Mouse (Mus musculus) left cerebral cortex, adult 18-20 months (tissue): ENCODE measurements around the gene Cmas. TPM values are rescaled to one million over a fixed set of nuclear protein-coding genes. Genes with fewer than 3 reads are reported as not detected.
A peak's percentile ranks its signal among the peaks of the same experiment; 100 is the strongest.

ENCODE experiments used
- DNase-seq, 2 experiments: peaks; one replicate each; pipeline ENCODE4 v3.0.0; 2021 to 2022; ENCODE audit warnings: low spot score in 2 of 2, mixed read lengths in 1 of 2
- total RNA-seq, 2 experiments: library from RNA; stranded (reverse); gene quantifications; 2 replicates each; pipeline ENCODE4 v1.2.3; 2021

Cmas gene
- total RNA-seq, 2 experiments from 2014 or later, result 115 to 116 TPM

DNA sequence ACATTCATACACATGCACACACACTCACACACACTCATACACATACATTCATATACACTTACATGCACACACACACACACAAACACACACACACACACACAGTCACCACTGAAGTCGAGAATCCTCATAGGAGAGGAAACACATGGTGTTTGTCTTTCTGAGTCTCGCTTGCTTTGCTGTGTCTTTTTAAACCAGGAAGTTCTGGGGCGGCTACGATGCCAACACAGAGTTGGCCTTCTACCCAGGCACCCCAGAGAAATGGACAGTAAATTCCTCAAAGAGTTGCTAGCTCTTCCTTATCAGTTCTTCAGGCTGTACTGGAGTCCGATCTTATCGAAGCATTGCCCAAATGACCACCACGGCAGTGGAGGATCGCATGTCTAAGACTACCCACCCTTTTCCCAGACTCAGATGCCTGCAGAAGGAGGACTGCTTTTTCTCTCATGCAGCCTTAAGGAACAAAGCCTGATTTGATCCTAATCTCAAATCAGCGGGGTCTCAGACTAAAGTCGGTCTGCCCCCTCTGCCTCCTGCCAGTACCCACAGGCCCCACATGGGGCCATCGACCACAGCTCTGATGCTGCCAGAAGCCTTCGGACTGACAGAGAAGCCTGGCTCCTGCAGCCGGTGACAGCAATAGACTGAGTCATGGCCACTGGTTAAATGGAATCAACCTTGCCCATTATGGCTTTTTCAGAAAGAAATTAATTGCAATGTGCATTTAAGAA is 35.9 kb downstream of the Cmas start:
- no peak for DNase-seq

DNA sequence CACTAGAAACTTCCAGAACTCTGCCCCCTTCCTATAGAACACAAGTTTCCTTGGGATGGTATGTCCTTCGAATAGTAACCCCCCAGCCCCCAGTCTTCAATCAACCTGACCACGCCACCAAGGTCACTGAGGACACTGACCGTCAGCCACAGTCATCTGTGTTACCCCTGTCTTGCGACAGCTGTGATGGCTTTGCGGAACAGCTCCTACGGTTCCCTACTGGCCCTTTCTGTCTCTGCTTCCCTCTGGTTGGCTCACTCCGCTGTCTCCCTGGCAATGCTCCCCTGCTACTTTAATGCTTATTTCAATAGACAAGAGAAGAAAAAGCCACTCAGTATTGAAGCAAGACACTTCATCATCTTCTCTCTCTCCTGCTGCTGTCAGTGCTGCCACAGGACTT is 37.0 kb downstream of the Cmas start:
- DNase-seq, result no peak

DNA sequence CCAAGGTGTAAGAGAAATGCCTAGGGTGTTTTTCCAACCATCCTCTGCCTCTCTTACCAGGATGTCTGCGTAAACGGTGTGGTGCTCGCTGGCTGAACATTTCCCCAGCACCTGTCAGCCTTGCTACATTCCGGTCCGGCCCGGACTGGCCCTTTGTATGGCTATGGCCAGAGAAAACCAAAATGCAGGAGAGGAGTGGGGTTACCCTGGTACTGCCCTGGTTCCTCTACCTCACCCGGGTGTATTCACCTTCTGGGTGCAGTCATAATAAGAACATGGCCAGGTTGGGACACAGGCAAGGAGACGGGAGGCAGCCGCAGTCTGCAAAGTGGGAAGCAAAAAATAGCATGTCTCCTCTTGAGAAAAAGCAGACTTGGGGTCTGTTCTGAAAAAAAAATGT is 38.6 kb downstream of the Cmas start:
- no peak for DNase-seq

- no peak for DNase-seq
Measured at GRCm38 (mm10) chr6:142795655-142796441, 39.4 kb downstream of the Cmas start.

DNA sequence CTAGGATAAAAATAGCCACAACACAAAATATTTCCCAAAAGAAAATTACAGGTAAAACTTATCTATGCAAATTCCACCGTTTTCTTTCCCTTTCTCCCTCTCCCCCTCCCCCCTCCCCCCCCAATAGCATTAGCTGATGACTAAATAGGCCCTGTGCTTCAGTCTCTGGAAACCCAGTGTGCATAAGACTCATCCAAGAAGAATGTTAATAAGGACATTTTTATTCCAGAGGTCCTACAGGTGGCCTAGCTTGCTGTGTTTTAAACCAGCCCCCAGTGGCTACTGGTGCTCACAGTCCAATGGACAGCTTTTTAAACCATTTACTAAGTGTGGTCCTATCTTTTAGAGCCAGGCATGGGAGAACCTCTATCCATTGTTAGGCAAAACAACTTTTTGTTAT is 41.5 kb downstream of the Cmas start:
- no peak for DNase-seq

DNA sequence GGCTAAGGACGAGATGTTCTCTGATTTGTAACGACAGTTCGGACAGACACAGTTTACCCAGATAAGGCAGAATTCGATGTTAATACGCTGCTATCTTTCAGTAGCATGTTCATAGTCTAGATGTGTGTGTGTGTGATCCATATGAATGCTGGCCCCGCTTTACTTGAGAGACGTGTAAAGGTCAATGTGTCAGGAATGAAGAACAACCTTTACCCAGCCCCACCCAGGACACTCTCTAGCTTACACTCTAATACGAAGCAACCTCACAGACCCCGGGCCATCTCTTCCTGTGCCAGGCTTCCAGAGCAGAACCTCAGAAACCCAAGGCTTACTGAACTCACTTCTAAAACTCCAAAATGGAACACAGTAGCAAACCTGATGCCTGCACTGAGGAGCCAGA is 42.4 kb downstream of the Cmas start:
- no peak for DNase-seq

DNA sequence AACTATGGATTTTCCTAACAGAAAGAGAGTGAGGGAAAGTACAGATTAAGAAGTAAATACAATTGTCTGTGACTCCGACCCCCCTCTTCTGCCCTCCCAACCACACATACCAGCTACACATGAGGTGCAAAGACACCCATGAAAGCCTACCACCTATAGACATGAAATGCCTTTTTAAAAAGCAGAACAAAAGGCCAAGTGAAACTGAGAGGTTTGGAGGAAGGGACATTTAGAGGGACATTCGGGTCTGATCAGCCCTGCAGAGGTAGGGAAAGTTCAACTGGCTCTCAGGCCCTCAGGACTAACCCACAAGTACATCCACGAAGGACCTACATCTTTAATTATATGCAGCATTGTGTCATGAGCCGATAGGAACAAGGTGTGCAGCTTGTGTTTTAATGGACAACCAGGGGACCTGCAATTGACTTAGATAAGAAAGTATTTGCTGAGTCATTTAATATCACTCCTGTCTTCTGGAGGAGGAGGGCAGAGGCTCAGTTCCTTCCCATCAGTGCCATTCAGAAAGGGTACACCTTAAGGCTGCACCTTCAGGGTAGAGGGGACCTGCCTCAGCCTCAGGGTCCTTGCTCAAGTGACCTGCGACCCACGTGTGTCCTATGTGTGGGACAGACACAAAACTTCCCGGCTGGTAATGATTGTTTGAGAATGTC is 43.4 kb downstream of the Cmas start:
- DNase-seq, result no peak

GRCm38 (mm10) chr6:142801687-142802086 is 45.2 kb downstream of the Cmas start:
- no peak for DNase-seq

- DNase-seq, result no peak
Measured at GRCm38 (mm10) chr6:142802617-142803525, 46.4 kb downstream of the Cmas start.

DNA sequence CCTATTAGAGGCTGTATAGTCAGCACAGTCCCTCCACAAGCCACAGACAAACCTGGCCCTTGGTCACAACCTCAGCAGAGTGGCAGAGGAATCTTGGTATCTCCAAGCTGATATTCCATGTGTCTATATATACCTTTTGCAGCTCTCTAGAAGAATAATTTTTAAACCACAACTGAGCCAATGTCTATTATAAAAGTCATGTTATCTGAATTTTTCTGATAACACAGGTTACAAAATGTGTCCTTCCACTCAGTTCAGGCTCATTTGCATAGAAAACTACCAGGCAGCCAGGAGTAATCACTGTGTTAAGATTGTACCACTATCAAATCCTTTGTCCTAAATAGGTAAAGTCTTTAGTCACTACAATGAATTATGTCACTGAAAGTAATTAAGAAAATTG is 47.9 kb downstream of the Cmas start, which contains the start of gene Sult6b2:
Sult6b2 (minus strand) TSS at position 101 of the 400 bp plus-strand sequence.
- no peak for DNase-seq

- DNase-seq, result no peak
Measured at GRCm38 (mm10) chr6:142806326-142806725, 49.8 kb downstream of the Cmas start.

DNA sequence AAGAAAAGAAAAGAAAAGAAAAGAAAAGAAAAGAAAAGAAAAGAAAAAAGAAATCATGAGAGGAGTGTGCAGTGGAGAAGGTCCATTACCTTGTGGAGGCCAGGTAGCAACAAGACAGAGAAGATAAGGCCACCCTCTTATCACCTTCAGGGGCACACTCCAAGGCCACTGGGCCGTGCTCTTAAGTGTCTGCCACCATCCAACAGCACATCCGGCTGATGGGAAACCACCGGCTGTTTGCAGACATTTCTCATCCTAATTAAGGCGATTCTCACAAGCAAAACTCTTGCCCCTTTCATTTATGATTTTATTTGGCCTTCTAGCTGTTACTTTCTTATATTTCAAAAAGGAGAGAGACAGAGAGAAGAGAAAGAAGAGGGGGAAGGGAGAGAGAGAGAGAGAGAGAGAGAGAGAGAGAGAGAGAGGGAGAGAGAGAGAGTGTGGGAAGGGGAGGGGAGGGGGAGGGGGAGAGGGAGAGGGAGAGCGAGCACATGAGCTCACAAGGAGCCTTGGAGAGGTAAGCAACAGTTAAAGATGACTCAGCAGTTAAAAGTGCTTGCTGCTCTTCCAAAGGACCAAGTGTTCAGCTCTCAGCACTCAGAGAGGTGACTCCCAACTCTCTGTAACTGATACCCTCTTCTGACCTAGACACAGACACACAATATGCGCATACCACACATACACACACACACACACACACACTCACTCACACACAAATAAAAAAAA is 53.0 kb downstream of the Cmas start:
- no peak for DNase-seq

DNA sequence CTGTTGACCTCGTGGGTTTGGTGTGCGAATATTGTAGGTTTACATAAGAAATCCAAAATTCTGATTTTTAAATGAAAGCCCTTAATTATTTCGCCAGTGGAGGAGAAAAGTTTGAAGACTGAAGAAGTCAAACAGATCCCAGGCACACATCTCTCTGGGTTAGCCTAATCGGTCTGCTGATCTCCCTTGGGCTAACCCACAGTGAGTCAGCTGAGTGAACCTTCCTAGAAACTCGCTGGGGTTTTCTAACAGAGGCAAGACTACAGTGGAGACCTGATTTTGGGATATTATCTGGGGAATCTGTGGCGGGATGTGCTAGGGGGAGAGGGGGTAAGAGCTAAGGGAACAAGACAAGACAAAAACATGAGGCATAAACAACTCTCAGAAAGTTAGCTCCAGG is 53.8 kb downstream of the Cmas start:
- DNase-seq, result no peak

DNA sequence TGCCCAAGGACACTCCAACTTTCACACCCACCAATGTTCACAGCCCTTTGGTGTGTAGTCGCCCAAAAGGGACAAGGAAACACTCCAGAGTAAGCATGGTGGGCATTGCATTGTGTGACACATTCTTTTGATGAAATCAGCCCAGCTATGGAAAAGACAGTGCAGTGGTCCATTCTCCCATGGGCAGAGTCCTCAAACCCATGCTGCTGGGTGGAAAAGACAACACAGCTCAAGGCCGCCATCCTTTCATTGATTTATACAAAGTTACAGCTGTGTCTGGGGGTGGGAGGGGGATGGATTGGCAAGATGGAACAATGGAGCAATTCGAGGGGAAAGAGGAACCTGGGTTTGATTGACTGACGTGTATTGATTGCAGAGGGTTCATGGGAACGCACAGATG is 56.5 kb downstream of the Cmas start:
- no peak for DNase-seq

DNA sequence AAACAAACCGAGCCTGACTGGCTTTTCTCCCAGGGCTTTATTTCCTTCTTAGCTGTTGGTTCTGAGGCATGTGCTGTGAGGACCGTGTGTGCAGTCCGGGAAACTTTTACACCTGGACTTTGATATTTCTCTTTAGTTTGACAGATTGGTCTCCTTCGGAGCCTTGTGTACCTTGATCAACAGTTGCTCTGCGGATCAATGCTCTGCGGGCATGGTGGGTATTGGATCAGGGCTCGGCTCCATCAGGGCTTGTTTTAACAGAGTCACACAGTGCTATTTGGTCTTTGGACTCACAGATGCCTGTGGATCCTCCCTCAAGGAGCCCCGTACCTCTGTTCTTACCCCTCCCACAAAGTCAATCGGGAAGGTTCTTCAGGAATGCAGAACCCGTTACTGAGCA is 57.5 kb downstream of the Cmas start:
- no peak for DNase-seq

DNA sequence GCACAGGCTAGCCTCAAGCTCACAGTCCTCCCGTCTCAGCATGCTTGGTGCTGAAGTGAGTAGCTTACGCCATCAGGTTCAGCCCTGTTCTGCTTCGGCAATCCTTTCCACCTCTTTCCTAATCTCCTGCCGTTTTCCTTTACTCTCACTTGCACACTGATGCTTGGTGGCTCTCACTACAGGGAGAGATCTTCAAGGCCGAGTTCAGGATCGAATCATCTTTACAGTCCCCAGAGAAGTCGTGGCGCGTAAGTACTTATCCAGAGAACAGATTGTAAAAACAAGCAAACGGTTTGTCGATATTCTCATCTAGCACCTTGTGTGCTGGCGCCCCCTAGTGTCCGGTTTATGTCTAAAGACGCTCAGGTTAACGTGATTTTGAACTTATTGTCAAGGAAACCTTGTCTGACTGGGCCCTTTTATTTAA is 58.0 kb downstream of the Cmas start:
- DNase-seq, result peak; percentile 92

GRCm38 (mm10) chr6:142815513-142815912 is 59.0 kb downstream of the Cmas start:
- no peak for DNase-seq

DNA sequence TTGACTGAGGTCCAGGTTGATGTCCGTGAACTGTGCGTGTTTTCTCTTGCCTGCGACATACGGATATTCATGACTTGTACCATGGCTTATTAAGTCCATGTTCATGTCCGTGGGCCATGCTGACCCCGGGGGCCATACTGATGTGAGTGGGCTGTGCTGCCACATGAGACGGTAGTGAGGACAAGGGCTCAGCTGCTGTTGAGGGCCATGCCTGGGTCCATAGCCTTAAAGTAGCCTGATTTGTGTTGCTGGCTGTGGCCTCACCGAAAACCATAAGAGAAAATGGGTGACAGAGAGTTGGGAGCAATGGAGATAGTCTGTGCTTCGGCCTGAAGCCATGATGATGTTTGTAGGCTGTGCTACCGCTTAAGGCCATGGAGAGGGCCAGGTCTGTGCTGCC is 61.8 kb downstream of the Cmas start:
- no peak for DNase-seq

GRCm38 (mm10) chr6:142823008-142823787 is 66.7 kb downstream of the Cmas start:
- DNase-seq, result no peak
